In the genomic region with DNA sequence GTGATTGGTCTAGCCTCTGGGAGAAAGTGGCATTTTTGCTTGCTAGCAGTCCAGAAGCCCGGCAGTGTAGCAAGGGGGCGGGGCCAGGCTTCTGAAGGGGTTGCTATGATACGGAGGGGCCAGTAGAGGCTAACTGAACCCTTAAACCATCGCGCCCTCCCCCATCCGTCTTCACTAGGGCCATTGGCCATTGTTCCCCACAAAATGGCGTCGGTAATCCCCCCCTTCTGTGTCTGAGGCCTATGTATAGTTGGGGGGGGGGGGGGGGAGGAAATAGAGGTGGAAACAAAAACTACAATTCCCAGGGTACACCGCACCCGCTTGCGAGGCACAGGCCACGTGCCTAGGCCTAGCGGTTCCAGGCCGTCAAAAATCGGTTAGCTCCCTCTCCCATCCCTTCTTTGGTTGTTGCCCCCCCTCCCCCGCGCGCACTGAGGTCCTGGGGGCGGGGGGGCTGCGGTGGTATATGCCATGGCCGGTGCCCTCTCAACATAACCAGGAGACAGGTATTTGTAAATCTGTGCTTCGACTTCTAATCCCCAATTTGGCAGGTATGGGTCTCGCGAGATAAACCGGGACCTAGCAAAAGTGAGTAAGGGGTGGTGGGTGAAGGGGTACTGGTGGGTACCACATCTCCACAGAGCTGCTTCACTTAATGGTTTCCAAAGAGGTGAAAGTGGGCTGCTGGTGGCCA, we compare ENCODE assay signal across 8 mouse cellular contexts. TPM values are rescaled to one million over a fixed set of nuclear protein-coding genes. Genes with fewer than 3 reads are reported as not detected.
DNase-seq lines count a peak whose midpoint lies in the region; ATAC-seq and TF ChIP-seq lines count a peak whose summit lies in the region.

No protein-coding gene starts in this region.

- ATAC-seq in hindbrain, postnatal 0 days = peak; percentile 82

- intact Hi-C loops in left cerebral cortex, adult 2 months (cut with DNase I) = loop anchor here (2.0 kb wide), 1 partner anchor 178 kb away; no protein-coding TSS in a partner anchor

- H3K27me3 ChIP-seq in hindbrain, postnatal 0 days (ENCODE audit: insufficient read depth, low read length) = no peaks in the 10 kb centered on the region
- H3K27me3 ChIP-seq in splenic B cell, adult 2 months (ENCODE audit: control insufficient read depth, insufficient read depth, low read length, poor library complexity, severe bottlenecking) = no peaks in the 10 kb centered on the region

- H3K27ac ChIP-seq in hindbrain, postnatal 0 days = peak overlapping the region; percentile 88
- peak overlapping the region; percentile 86 for H3K27ac ChIP-seq in left cerebral cortex, adult 2 months

- H3K4me3 ChIP-seq in hindbrain, postnatal 0 days (ENCODE audit: low read length) = peak overlapping the region; percentile 48
- peak overlapping the region; percentile 51 for H3K4me3 ChIP-seq in left cerebral cortex, adult 2 months

- no peaks in the 10 kb centered on the region for H3K4me1 ChIP-seq in hindbrain, postnatal 0 days (ENCODE audit: insufficient read depth, low read length)

- no peak for TF ChIP-seq CTCF in hindbrain, postnatal 0 days (IDR thresholded peaks at IDR 0.05; ENCODE audit: low read depth)
- TF ChIP-seq CTCF in left cerebral cortex, adult 2 months (IDR thresholded peaks at IDR 0.05) = no peak

- 27% methylated on average over 23 of the region's 25 CpGs for WGBS in hindbrain, postnatal 0 days

- H3K9ac ChIP-seq in hindbrain, postnatal 0 days (replicated peaks; ENCODE audit: low read length) = peak overlapping the region; percentile 50; the same call in 1 of the 2 replicates

- no peaks in the 10 kb centered on the region for H3K9me3 ChIP-seq in hindbrain, postnatal 0 days (ENCODE audit: low read length)

- peak; percentile 92 for DNase-seq in R1 (ENCODE audit: low read depth, low spot score)
- peak; percentile 69 to 74 for DNase-seq in cerebellum, postnatal 25 days
- peak; percentile 34 to 52 for DNase-seq in frontal cortex, postnatal 36 days (ENCODE audit: low spot score in 2 of 2)
- peak; percentile 85 for DNase-seq in hindbrain, postnatal 0 days (ENCODE audit: low spot score)
- DNase-seq in left cerebral cortex, adult 2 months (ENCODE audit: extremely low spot score in 1 of 2, low spot score in 2 of 2) = peak; percentile 40 to 52
- peak; percentile 82 for DNase-seq in mesoderm, embryonic 11.5 days (ENCODE audit: low read depth, low spot score)
- DNase-seq in splenic B cell, adult 2 months (ENCODE audit: low read depth, low spot score) = peak; percentile 3
- no peak for DNase-seq in spleen, adult 12 weeks (ENCODE audit: low spot score)

- peak overlapping the region; percentile 52 for H3K4me2 ChIP-seq in hindbrain, postnatal 0 days (ENCODE audit: low read depth, low read length)

- H3K36me3 ChIP-seq in hindbrain, postnatal 0 days (ENCODE audit: insufficient read depth, low read length) = no peaks in the 10 kb centered on the region
- no peaks in the 10 kb centered on the region for H3K36me3 ChIP-seq in splenic B cell, adult 2 months (ENCODE audit: control insufficient read depth, insufficient read depth, low read length, poor library complexity, severe bottlenecking)

RNA-seq across cellular contexts. Expression of gene Wnk3, which starts 29.3 kb away (rescaled TPM):
- 49.5 and 54.4 TPM in 2 replicates for total RNA-seq in hindbrain, postnatal 0 days (2014; rRNA removed)
- 9.9 and 10.5 TPM in 2 replicates for polyA plus RNA-seq in hindbrain, postnatal 0 days (2015; fragmentation: Nextera tagmentation; extraction: Ambion mirVana)
- 10 to 100 TPM; 46.3 to 49.7 TPM for total RNA-seq in left cerebral cortex, adult 2 months (2021)
